ENCODE assay signal across 8 mouse cellular contexts in the genomic region with DNA sequence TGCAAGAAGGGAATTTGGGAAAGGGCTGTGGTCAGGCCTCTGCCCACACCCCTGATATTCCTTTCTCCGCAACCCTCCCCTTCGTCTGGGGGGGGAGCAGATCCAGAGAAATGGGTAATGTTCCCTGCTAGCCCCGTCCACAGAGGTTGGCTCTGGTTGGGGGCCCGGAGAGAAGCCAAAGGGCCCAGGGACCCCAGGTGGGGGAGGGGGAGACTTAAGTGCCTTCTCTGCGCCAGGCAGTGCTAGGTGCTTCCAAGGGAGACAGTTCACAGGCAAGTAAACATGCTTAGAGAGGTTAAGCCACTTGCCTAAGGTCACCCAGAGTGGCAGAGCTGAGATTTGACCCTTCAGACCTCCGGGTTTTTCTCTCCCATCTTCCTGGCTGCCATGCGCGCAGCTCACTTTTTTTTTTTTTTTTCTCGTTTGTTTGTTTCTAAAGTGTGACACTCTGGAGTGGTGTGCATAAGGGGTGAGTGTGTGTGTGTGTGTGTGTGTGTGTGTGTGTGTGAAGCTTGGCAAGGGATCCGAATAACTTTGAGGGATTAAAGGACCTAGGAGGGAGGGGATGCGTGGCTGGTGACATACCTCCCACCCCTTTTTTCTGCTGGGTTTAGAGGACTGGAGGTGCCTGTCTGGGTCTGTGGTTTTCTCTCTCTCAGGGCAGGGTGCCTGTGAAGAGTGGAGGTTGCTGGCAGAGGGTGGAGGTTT. TPM values are rescaled to one million over a fixed set of nuclear protein-coding genes. Genes with fewer than 3 reads are reported as not detected.
DNase-seq lines count a peak whose midpoint lies in the region; ATAC-seq and TF ChIP-seq lines count a peak whose summit lies in the region.

No protein-coding gene starts in this region.

- no peak for TF ChIP-seq POLR2A in small intestine, adult 2 months (IDR thresholded peaks at IDR 0.05; ENCODE audit: low read depth, low read length)

- no peaks in the 10 kb centered on the region for H3K27me3 ChIP-seq in kidney, embryonic 16.5 days (ENCODE audit: insufficient read depth, low read length)
- no peaks in the 10 kb centered on the region for H3K27me3 ChIP-seq in small intestine, adult 2 months (ENCODE audit: control insufficient read depth, insufficient read depth, low read length)

- H3K4me2 ChIP-seq in kidney, embryonic 16.5 days (replicated peaks; ENCODE audit: low read depth, low read length): no peak overlapping the region

- peak overlapping the region; percentile 47; the same call in 1 of the 2 replicates for H3K9ac ChIP-seq in kidney, embryonic 16.5 days (replicated peaks; ENCODE audit: low read length)

- H3K27ac ChIP-seq in kidney, embryonic 16.5 days (ENCODE audit: low read length): peak overlapping the region; percentile 98; the same call in 1 of the 2 replicates
- peak overlapping the region; percentile 72 for H3K27ac ChIP-seq in small intestine, adult 2 months (ENCODE audit: insufficient read depth, low read depth, low read length)

- no peak for ATAC-seq in kidney, embryonic 16.5 days (ENCODE audit: low FRiP score, low TSS enrichment)
- peak; percentile 20 for ATAC-seq in activated CD4-positive, CD25-positive, alpha-beta regulatory T cell, adult 4 months
- peak; percentile 27 for ATAC-seq in inflammation-experienced regulatory T-cells, adult 6 months

- peaks cover 77% of the 10 kb centered on the region for H3K4me1 ChIP-seq in kidney, embryonic 16.5 days (ENCODE audit: insufficient read depth, low read length)
- H3K4me1 ChIP-seq in small intestine, adult 2 months (ENCODE audit: control insufficient read depth, insufficient read depth, insufficient read length, low read length): peaks cover 67% of the 10 kb centered on the region

- no peaks in the 10 kb centered on the region for H3K9me3 ChIP-seq in kidney, embryonic 16.5 days (ENCODE audit: low read length)

- 42% methylated on average over 11 of the region's 11 CpGs for WGBS in kidney, embryonic 16.5 days
- 54% methylated on average over 11 of the region's 11 CpGs for WGBS in small intestine, adult 2 months

- no peak for DNase-seq in kidney, postnatal 36 days
- no peak for DNase-seq in cerebellum, postnatal 36 days
- DNase-seq in right cerebral cortex, postnatal 25 days: no peak
- no peak for DNase-seq in cerebellum, adult 18-20 months

- H3K36me3 ChIP-seq in kidney, embryonic 16.5 days (ENCODE audit: insufficient read depth, low read length): 0 out of 2 replicates have a peak, but pooled peaks cover under 1% of the 10 kb centered on the region
- H3K36me3 ChIP-seq in small intestine, adult 2 months (ENCODE audit: control insufficient read depth, insufficient read depth, low read length): 0 out of 2 replicates have a peak, but pooled peaks cover under 1% of the 10 kb centered on the region

- no peak for TF ChIP-seq CTCF in small intestine, adult 2 months (IDR thresholded peaks at IDR 0.05; ENCODE audit: extremely low read depth, insufficient read length, insufficient replicate concordance, low read depth, low read length)

- no peak overlapping the region for H3K4me3 ChIP-seq in kidney, embryonic 16.5 days (ENCODE audit: low read length)
- H3K4me3 ChIP-seq in small intestine, adult 2 months (ENCODE audit: low read depth, low read length): no peak overlapping the region

RNA-seq across cellular contexts. Expression of a gene that starts 17.4 kb away (rescaled TPM):
- polyA plus RNA-seq in kidney, embryonic 16.5 days (2015; fragmentation: Nextera tagmentation; extraction: Ambion mirVana): 31.4 and 32.5 TPM in 2 replicates
- polyA plus RNA-seq in activated CD4-positive, CD25-positive, alpha-beta regulatory T cell, adult 4 months (2017; shearing (Covaris generic)): 10 to 100 TPM in 1 of 2 experiments, 1 to 10 TPM in 1; 9.0 to 13.7 TPM
- polyA plus RNA-seq in inflammation-experienced regulatory T-cells, adult 6 months (2017; shearing (Covaris generic)): 1 to 10 TPM; 7.4 to 8.1 (median 7.6) TPM
- polyA plus RNA-seq in small intestine, adult 2 months (2012; rRNA removed): 25.3 and 56.3 TPM in 2 replicates

RNA-seq across cellular contexts. Expression of a gene that starts 37.5 kb away (rescaled TPM):
- polyA plus RNA-seq in kidney, embryonic 16.5 days (2015; fragmentation: Nextera tagmentation; extraction: Ambion mirVana): 36.2 and 38.6 TPM in 2 replicates
- 10 to 100 TPM; 10.1 to 17.7 TPM for polyA plus RNA-seq in activated CD4-positive, CD25-positive, alpha-beta regulatory T cell, adult 4 months (2017; shearing (Covaris generic))
- 10 to 100 TPM in 1 of 3 experiments, 1 to 10 TPM in 2; 5.1 to 40.6 (median 5.2) TPM for polyA plus RNA-seq in inflammation-experienced regulatory T-cells, adult 6 months (2017; shearing (Covaris generic))
- 0.37 and 0.65 TPM in 2 replicates for polyA plus RNA-seq in small intestine, adult 2 months (2012; rRNA removed)

RNA-seq across cellular contexts. Expression of a gene that starts 37.8 kb away (rescaled TPM):
- polyA plus RNA-seq in kidney, embryonic 16.5 days (2015; fragmentation: Nextera tagmentation; extraction: Ambion mirVana): 0.59 TPM in 1 of 2 replicates, not detected in the other
- polyA plus RNA-seq in activated CD4-positive, CD25-positive, alpha-beta regulatory T cell, adult 4 months (2017; shearing (Covaris generic)): under 1 TPM in 1 of 2 experiments, not detected in 1; 0.41 TPM
- not detected for polyA plus RNA-seq in inflammation-experienced regulatory T-cells, adult 6 months (2017; shearing (Covaris generic))
- polyA plus RNA-seq in small intestine, adult 2 months (2012; rRNA removed): 3.6 and 5.8 TPM in 2 replicates
